Mouse (Mus musculus): ENCODE measurements around the gene Vash1. TPM values are rescaled to one million over a fixed set of nuclear protein-coding genes. Genes with fewer than 3 reads are reported as not detected.

The Vash1 gene
- polyA plus RNA-seq, 1 experiment from 2014 or later: 13.9 TPM

GRCm38 (mm10) chr12:86699965-86700926, 21.7 kb downstream of the Vash1 start:
- Histone ChIP-seq H3K36me3 (peaks cover 46% of the 10 kb centered on the region), H3K4me3 (no peak overlapping the region), H3K9me3 (no peaks in the 10 kb centered on the region), H3K27ac (no peak overlapping the region), H3K9ac (peak overlapping the region; percentile 19; the same call in 1 of the 2 replicates), H3K27me3 (no peaks in the 10 kb centered on the region), H3K4me1 (peaks cover 9% of the 10 kb centered on the region), H3K4me2 (replicated peaks) (no peak overlapping the region)
- WGBS: 35% methylated on average over 19 of the region's 19 CpGs
- 0 out of 2 replicates have a peak, but pooled peaks have one; percentile 25 for ATAC-seq (ENCODE audit: low FRiP score, low read depth)

- ATAC-seq (ENCODE audit: low FRiP score, low read depth): no peak
- no peaks in the 10 kb centered on the region for H3K9me3 ChIP-seq
- WGBS: 77% methylated on average over 4 of the region's 4 CpGs
- H3K4me1 ChIP-seq: peaks cover 9% of the 10 kb centered on the region
- no peak overlapping the region for H3K4me2 ChIP-seq (replicated peaks)
- no peaks in the 10 kb centered on the region for H3K27me3 ChIP-seq
- no peak overlapping the region for H3K4me3 ChIP-seq
- H3K36me3 ChIP-seq: peaks cover 46% of the 10 kb centered on the region
- no peak overlapping the region for H3K27ac ChIP-seq
- no peak overlapping the region for H3K9ac ChIP-seq
These were observed 22.4 kb downstream of the Vash1 start for GRCm38 (mm10) chr12:86700927-86701310.

- Histone ChIP-seq H3K9ac (no peak overlapping the region), H3K27ac (no peak overlapping the region), H3K4me2 (replicated peaks) (no peak overlapping the region), H3K4me3 (no peak overlapping the region), H3K36me3 (peaks cover 42% of the 10 kb centered on the region), H3K4me1 (peaks cover 9% of the 10 kb centered on the region), H3K27me3 (no peaks in the 10 kb centered on the region), H3K9me3 (no peaks in the 10 kb centered on the region)
- ATAC-seq (ENCODE audit: low FRiP score, low read depth): no peak
- WGBS: 88% methylated on average over 4 of the region's 4 CpGs
These were observed 23.0 kb downstream of the Vash1 start for GRCm38 (mm10) chr12:86701491-86701890.

- ATAC-seq (ENCODE audit: low FRiP score, low read depth): no peak
- 90% methylated on average over 3 of the region's 3 CpGs for WGBS
- H3K4me2 ChIP-seq (replicated peaks): no peak overlapping the region
These were observed 24.2 kb downstream of the Vash1 start for GRCm38 (mm10) chr12:86702690-86703089.

GRCm38 (mm10) chr12:86705843-86706242, 27.3 kb downstream of the Vash1 start:
- no peaks in the 10 kb centered on the region for H3K9me3 ChIP-seq
- H3K4me2 ChIP-seq (replicated peaks): no peak overlapping the region
- no peak overlapping the region for H3K4me3 ChIP-seq
- 84% methylated on average over 5 of the region's 5 CpGs for WGBS
- ATAC-seq (ENCODE audit: low FRiP score, low read depth): no peak
- no peak overlapping the region for H3K27ac ChIP-seq
- peaks cover 32% of the 10 kb centered on the region for H3K36me3 ChIP-seq
- no peaks in the 10 kb centered on the region for H3K4me1 ChIP-seq
- no peak overlapping the region for H3K9ac ChIP-seq
- H3K27me3 ChIP-seq: no peaks in the 10 kb centered on the region

More at GRCm38 (mm10) chr12:86702690-86703089, 24.2 kb downstream of the Vash1 start:
- H3K27me3 ChIP-seq: no peaks in the 10 kb centered on the region
- H3K27ac ChIP-seq: no peak overlapping the region
- H3K4me3 ChIP-seq: no peak overlapping the region
- no peak overlapping the region for H3K9ac ChIP-seq
- peaks cover 32% of the 10 kb centered on the region for H3K36me3 ChIP-seq
- peaks cover 9% of the 10 kb centered on the region for H3K4me1 ChIP-seq
- no peaks in the 10 kb centered on the region for H3K9me3 ChIP-seq

GRCm38 (mm10) chr12:86714026-86714425, 35.5 kb downstream of the Vash1 start:
- no peaks in the 10 kb centered on the region for H3K9me3 ChIP-seq
- H3K4me1 ChIP-seq: no peaks in the 10 kb centered on the region
- H3K4me2 ChIP-seq (replicated peaks): no peak overlapping the region
- ATAC-seq (ENCODE audit: low FRiP score, low read depth): no peak
- H3K27me3 ChIP-seq: no peaks in the 10 kb centered on the region
- 67% methylated on average over 5 of the region's 5 CpGs for WGBS
- peaks cover 18% of the 10 kb centered on the region for H3K36me3 ChIP-seq
- no peak overlapping the region for H3K9ac ChIP-seq
- no peak overlapping the region for H3K27ac ChIP-seq
- no peak overlapping the region for H3K4me3 ChIP-seq

- H3K9me3 ChIP-seq: no peaks in the 10 kb centered on the region
- no peaks in the 10 kb centered on the region for H3K27me3 ChIP-seq
- peaks cover 18% of the 10 kb centered on the region for H3K36me3 ChIP-seq
- no peak for ATAC-seq (ENCODE audit: low FRiP score, low read depth)
- H3K4me3 ChIP-seq: no peak overlapping the region
- peaks cover 9% of the 10 kb centered on the region for H3K4me1 ChIP-seq
- WGBS: 47% methylated on average over 5 of the region's 5 CpGs
- H3K9ac ChIP-seq: no peak overlapping the region
- no peak overlapping the region for H3K27ac ChIP-seq
- no peak overlapping the region for H3K4me2 ChIP-seq (replicated peaks)
These were observed 36.9 kb downstream of the Vash1 start for GRCm38 (mm10) chr12:86715401-86715800.

- no peak overlapping the region for H3K4me2 ChIP-seq (replicated peaks)
- H3K4me3 ChIP-seq: no peak overlapping the region
- no peak for ATAC-seq (ENCODE audit: low FRiP score, low read depth)
- no peak overlapping the region for H3K27ac ChIP-seq
- H3K9me3 ChIP-seq: no peaks in the 10 kb centered on the region
- 91% methylated on average over 11 of the region's 11 CpGs for WGBS
- no peak overlapping the region for H3K9ac ChIP-seq
- H3K4me1 ChIP-seq: peaks cover 10% of the 10 kb centered on the region
- no peaks in the 10 kb centered on the region for H3K27me3 ChIP-seq
- peaks cover 19% of the 10 kb centered on the region for H3K36me3 ChIP-seq
These were observed 38.5 kb downstream of the Vash1 start for GRCm38 (mm10) chr12:86716962-86717361.

GRCm38 (mm10) chr12:86719961-86720639, 41.6 kb downstream of the Vash1 start:
- Histone ChIP-seq H3K27me3 (no peaks in the 10 kb centered on the region), H3K36me3 (peaks cover 19% of the 10 kb centered on the region), H3K27ac (peak overlapping the region; percentile 74), H3K9ac (0 out of 2 replicates have a peak overlapping the region, but pooled peaks have one; percentile 13), H3K4me1 (peaks cover 16% of the 10 kb centered on the region), H3K9me3 (no peaks in the 10 kb centered on the region), H3K4me2 (replicated peaks) (no peak overlapping the region), H3K4me3 (no peak overlapping the region)
- ATAC-seq (ENCODE audit: low FRiP score, low read depth): no peak
- WGBS: 74% methylated on average over 18 of the region's 18 CpGs

GRCm38 (mm10) chr12:86721453-86721852, 43.0 kb downstream of the Vash1 start:
- H3K27me3 ChIP-seq: no peaks in the 10 kb centered on the region
- peaks cover 17% of the 10 kb centered on the region for H3K36me3 ChIP-seq
- no peak overlapping the region for H3K27ac ChIP-seq
- H3K4me2 ChIP-seq (replicated peaks): no peak overlapping the region
- H3K9me3 ChIP-seq: no peaks in the 10 kb centered on the region
- H3K9ac ChIP-seq: no peak overlapping the region; the same call in 1 of the 2 replicates
- no peak overlapping the region for H3K4me3 ChIP-seq
- H3K4me1 ChIP-seq: peaks cover 18% of the 10 kb centered on the region
- no peak for ATAC-seq (ENCODE audit: low FRiP score, low read depth)
- WGBS: 90% methylated on average over 5 of the region's 5 CpGs

- Histone ChIP-seq H3K9me3 (no peaks in the 10 kb centered on the region), H3K4me3 (no peak overlapping the region)
- 56% methylated on average over 2 of the region's 2 CpGs for WGBS
These were observed 45.8 kb downstream of the Vash1 start for GRCm38 (mm10) chr12:86724300-86724699.

GRCm38 (mm10) chr12:86725706-86726105, 47.2 kb downstream of the Vash1 start:
- Histone ChIP-seq H3K36me3 (peaks cover 6% of the 10 kb centered on the region; the same call in 1 of the 2 replicates), H3K4me1 (peaks cover 8% of the 10 kb centered on the region), H3K9me3 (no peaks in the 10 kb centered on the region), H3K4me3 (peak overlapping the region; percentile 68), H3K4me2 (replicated peaks) (peak overlapping the region; percentile 89), H3K27me3 (no peaks in the 10 kb centered on the region), H3K27ac (peak overlapping the region; percentile 66; the same call in 1 of the 2 replicates), H3K9ac (peak overlapping the region; percentile 75)
- WGBS: under 1% methylated on average over 19 of the region's 19 CpGs
- ATAC-seq (ENCODE audit: low FRiP score, low read depth): peak; percentile 26; the same call in 1 of the 2 replicates

More at GRCm38 (mm10) chr12:86724300-86724699, 45.8 kb downstream of the Vash1 start:
- Histone ChIP-seq H3K36me3 (peaks cover 6% of the 10 kb centered on the region; the same call in 1 of the 2 replicates), H3K27ac (no peak overlapping the region), H3K4me2 (replicated peaks) (no peak overlapping the region), H3K4me1 (peaks cover 18% of the 10 kb centered on the region), H3K9ac (no peak overlapping the region), H3K27me3 (no peaks in the 10 kb centered on the region)
- ATAC-seq (ENCODE audit: low FRiP score, low read depth): no peak
